Mouse (Mus musculus): ENCODE data around the gene Hspa1l. TPM values are rescaled to one million over a fixed set of nuclear protein-coding genes. Genes with fewer than 3 reads are reported as not detected.
"Not testable (repeated sequence)": the region's sequence is repeated elsewhere in the genome, so short reads cannot be mapped to it uniquely, and the experiment has no call there.

Hspa1l gene
- polyA plus RNA-seq, 1 experiment from 2014 or later, result 0.38 TPM

GRCm38 (mm10) chr17:34953258-34953657, 19.2 kb upstream of the Hspa1l start:
- WGBS (ENCODE audit: insufficient replicate concordance), result 58% methylated on average over 3 of the region's 3 CpGs
- H3K27ac ChIP-seq, result peak overlapping the region; percentile 94; the same call in 1 of the 2 replicates
- H3K36me3 ChIP-seq, result peaks cover 25% of the 10 kb centered on the region
- H3K27me3 ChIP-seq (replicated peaks), result peaks cover 33% of the 10 kb centered on the region
- ATAC-seq, result no peak
- peaks cover 31% of the 10 kb centered on the region for H3K4me1 ChIP-seq
- peak overlapping the region; percentile 88 for H3K4me2 ChIP-seq
- peak overlapping the region; percentile 97; the same call in 1 of the 2 replicates for H3K9ac ChIP-seq
- no peaks in the 10 kb centered on the region for H3K9me3 ChIP-seq (replicated peaks)
- peak overlapping the region; percentile 83 for H3K4me3 ChIP-seq

- peaks cover 25% of the 10 kb centered on the region for H3K36me3 ChIP-seq
- H3K27ac ChIP-seq, result no peak overlapping the region
- ATAC-seq, result no peak
- peaks cover 31% of the 10 kb centered on the region for H3K4me1 ChIP-seq
- no peak overlapping the region for H3K4me2 ChIP-seq
- H3K27me3 ChIP-seq (replicated peaks), result peaks cover 36% of the 10 kb centered on the region
- 89% methylated on average over 4 of the region's 4 CpGs for WGBS (ENCODE audit: insufficient replicate concordance)
- no peak overlapping the region for H3K4me3 ChIP-seq
- H3K9ac ChIP-seq, result no peak overlapping the region
- no peaks in the 10 kb centered on the region for H3K9me3 ChIP-seq (replicated peaks)
These were observed 18.6 kb upstream of the Hspa1l start for GRCm38 (mm10) chr17:34953904-34954303.

- H3K27ac ChIP-seq, result no peak overlapping the region
- H3K4me1 ChIP-seq, result peaks cover 33% of the 10 kb centered on the region
- H3K36me3 ChIP-seq, result peaks cover 19% of the 10 kb centered on the region
- H3K9ac ChIP-seq, result no peak overlapping the region
- H3K4me2 ChIP-seq, result no peak overlapping the region
- 80% methylated on average over 4 of the region's 4 CpGs for WGBS (ENCODE audit: insufficient replicate concordance)
- H3K9me3 ChIP-seq (replicated peaks), result no peaks in the 10 kb centered on the region
- no peak overlapping the region for H3K4me3 ChIP-seq
- H3K27me3 ChIP-seq (replicated peaks), result peaks cover 38% of the 10 kb centered on the region
- ATAC-seq, result no peak
These were observed 17.7 kb upstream of the Hspa1l start for GRCm38 (mm10) chr17:34954831-34955230.

GRCm38 (mm10) chr17:34955884-34956283, 16.6 kb upstream of the Hspa1l start:
- ATAC-seq, result no peak
- no peaks in the 10 kb centered on the region for H3K9me3 ChIP-seq (replicated peaks)
- H3K4me1 ChIP-seq, result peaks cover 29% of the 10 kb centered on the region
- peaks cover 9% of the 10 kb centered on the region for H3K36me3 ChIP-seq
- H3K27me3 ChIP-seq (replicated peaks), result peaks cover 46% of the 10 kb centered on the region
- no peak overlapping the region for H3K9ac ChIP-seq
- no peak overlapping the region for H3K4me2 ChIP-seq
- H3K27ac ChIP-seq, result no peak overlapping the region
- H3K4me3 ChIP-seq, result no peak overlapping the region
- WGBS (ENCODE audit: insufficient replicate concordance), result 57% methylated on average over 3 of the region's 3 CpGs

GRCm38 (mm10) chr17:34956340-34956739, 16.2 kb upstream of the Hspa1l start:
- WGBS (ENCODE audit: insufficient replicate concordance), result 17% methylated on average over 1 of the region's 1 CpGs

GRCm38 (mm10) chr17:34957291-34957690, 15.2 kb upstream of the Hspa1l start:
- not testable (repeated sequence) for H3K4me3 ChIP-seq; H3K9me3 ChIP-seq (replicated peaks); H3K4me2 ChIP-seq; ATAC-seq; H3K27ac ChIP-seq; H3K36me3 ChIP-seq; H3K9ac ChIP-seq
- WGBS (ENCODE audit: insufficient replicate concordance), result 21% methylated on average over 26 of the region's 40 CpGs
- H3K4me1 ChIP-seq, result peaks cover 19% of the 10 kb centered on the region
- peaks cover 60% of the 10 kb centered on the region for H3K27me3 ChIP-seq (replicated peaks)

More at GRCm38 (mm10) chr17:34956340-34956739, 16.2 kb upstream of the Hspa1l start:
- peaks cover 4% of the 10 kb centered on the region for H3K36me3 ChIP-seq
- peaks cover 25% of the 10 kb centered on the region for H3K4me1 ChIP-seq
- no peak overlapping the region for H3K27ac ChIP-seq
- no peak overlapping the region for H3K9ac ChIP-seq
- H3K4me3 ChIP-seq, result no peak overlapping the region
- H3K27me3 ChIP-seq (replicated peaks), result peaks cover 51% of the 10 kb centered on the region
- H3K4me2 ChIP-seq, result no peak overlapping the region
- no peaks in the 10 kb centered on the region for H3K9me3 ChIP-seq (replicated peaks)
- no peak for ATAC-seq

- not testable (repeated sequence) for H3K4me2 ChIP-seq; H3K27ac ChIP-seq; H3K9ac ChIP-seq; H3K36me3 ChIP-seq; H3K9me3 ChIP-seq (replicated peaks); H3K4me3 ChIP-seq; ATAC-seq
- 22% methylated on average over 28 of the region's 40 CpGs for WGBS (ENCODE audit: insufficient replicate concordance)
- peaks cover 19% of the 10 kb centered on the region for H3K4me1 ChIP-seq
- peaks cover 67% of the 10 kb centered on the region for H3K27me3 ChIP-seq (replicated peaks)
These were observed 14.5 kb upstream of the Hspa1l start for GRCm38 (mm10) chr17:34957966-34958365.

- ATAC-seq, result peak; percentile 36; the same call in 1 of the 2 replicates
- Histone ChIP-seq H3K27me3 (replicated peaks) (peaks cover 75% of the 10 kb centered on the region), H3K4me2 (peak overlapping the region; percentile 87), H3K4me1 (peaks cover 12% of the 10 kb centered on the region), H3K4me3 (peak overlapping the region; percentile 63)
- not testable (repeated sequence) for H3K9ac ChIP-seq; H3K27ac ChIP-seq; H3K36me3 ChIP-seq; H3K9me3 ChIP-seq (replicated peaks)
- WGBS (ENCODE audit: insufficient replicate concordance), result 1% methylated on average over 31 of the region's 47 CpGs
These were observed 13.8 kb upstream of the Hspa1l start for GRCm38 (mm10) chr17:34958734-34959129.

GRCm38 (mm10) chr17:34959130-34959778, 13.2 kb upstream of the Hspa1l start, which contains the start of gene Hspa1b:
TSS of gene Hspa1b (minus strand) at chr17:34959238.
- Histone ChIP-seq H3K9ac (peak within 1 kb of the TSS; percentile 75), H3K27ac (peak within 1 kb of the TSS; percentile 85)
- under 1% methylated on average over 32 of the region's 32 CpGs for WGBS (ENCODE audit: insufficient replicate concordance)

GRCm38 (mm10) chr17:34959881-34960515, 12.5 kb upstream of the Hspa1l start:
- Histone ChIP-seq H3K9me3 (replicated peaks) (no peaks in the 10 kb centered on the region), H3K36me3 (no peaks in the 10 kb centered on the region), H3K27ac (peak overlapping the region; percentile 85), H3K27me3 (replicated peaks) (peaks cover 77% of the 10 kb centered on the region), H3K4me3 (peak overlapping the region; percentile 63), H3K9ac (peak overlapping the region; percentile 75), H3K4me2 (peak overlapping the region; percentile 87), H3K4me1 (peaks cover 12% of the 10 kb centered on the region)
- 5% methylated on average over 12 of the region's 12 CpGs for WGBS (ENCODE audit: insufficient replicate concordance)
- peak; percentile 53 for ATAC-seq

More at GRCm38 (mm10) chr17:34959130-34959778, 13.2 kb upstream of the Hspa1l start, which contains the start of gene Hspa1b:
- not testable (repeated sequence) for H3K36me3 ChIP-seq; H3K9me3 ChIP-seq (replicated peaks)
- peaks cover 12% of the 10 kb centered on the region for H3K4me1 ChIP-seq
- peak; percentile 90 for ATAC-seq
- H3K27me3 ChIP-seq (replicated peaks), result peaks cover 76% of the 10 kb centered on the region
- peak within 1 kb of the TSS; percentile 87 for H3K4me2 ChIP-seq
- H3K4me3 ChIP-seq, result peak within 1 kb of the TSS; percentile 63

- Histone ChIP-seq H3K9ac (no peak overlapping the region), H3K4me3 (no peak overlapping the region), H3K36me3 (no peaks in the 10 kb centered on the region), H3K27me3 (replicated peaks) (peaks cover 77% of the 10 kb centered on the region), H3K9me3 (replicated peaks) (no peaks in the 10 kb centered on the region), H3K27ac (no peak overlapping the region), H3K4me1 (peaks cover 12% of the 10 kb centered on the region), H3K4me2 (no peak overlapping the region)
- ATAC-seq, result no peak
These were observed 11.6 kb upstream of the Hspa1l start for GRCm38 (mm10) chr17:34960702-34961493.

- 27% methylated on average over 3 of the region's 3 CpGs for whole genome bisulfite sequencing (ENCODE audit: insufficient replicate concordance)
- ATAC-seq, result no peak
- Histone ChIP-seq H3K4me3 (no peak overlapping the region), H3K27me3 (replicated peaks) (peaks cover 80% of the 10 kb centered on the region), H3K4me1 (peaks cover 12% of the 10 kb centered on the region), H3K9me3 (replicated peaks) (no peaks in the 10 kb centered on the region), H3K27ac (no peak overlapping the region), H3K9ac (no peak overlapping the region), H3K4me2 (no peak overlapping the region), H3K36me3 (no peaks in the 10 kb centered on the region)
These were observed 10.4 kb upstream of the Hspa1l start for GRCm38 (mm10) chr17:34962125-34962524.

Data from liver, embryonic 12.5 days (tissue).